Mouse (Mus musculus) CH12.LX (cell line): ENCODE data around the gene Ebf1. TPM values are rescaled to one million over a fixed set of nuclear protein-coding genes. Genes with fewer than 3 reads are reported as not detected.

ENCODE experiments used
- DNase-seq: peaks from one replicate; pipeline ENCODE4 v3.0.0-alpha.2; 2013; ENCODE audit errors: extremely low read depth
- H3K27ac ChIP-seq: 2 replicates; pipeline ENCODE4 v1.5.1; 2012; ENCODE audit warnings: low read depth, mild to moderate bottlenecking, control low read depth, moderate library complexity; ENCODE audit not compliant: insufficient read depth
- H3K27me3 ChIP-seq: replicated peaks from 2 replicates; pipeline ENCODE3; 2012; ENCODE audit warnings: inconsistent platforms
- H3K36me3 ChIP-seq, 2 experiments: replicated peaks in 1 of 2; 2 replicates each; pipeline versions ENCODE3 to v1.6.1; 2012; ENCODE audit warnings: inconsistent platforms in 1 of 2, low read length in 1 of 2, mild to moderate bottlenecking in 1 of 2, mixed read lengths in 1 of 2, moderate library complexity in 1 of 2; ENCODE audit not compliant: control insufficient read depth in 1 of 2, insufficient read depth in 1 of 2
- H3K4me1 ChIP-seq, 2 experiments: 2 replicates each; pipeline ENCODE4 v1.6.1; 2012; ENCODE audit warnings: inconsistent platforms in 1 of 2, moderate library complexity in 1 of 2; ENCODE audit not compliant: insufficient read depth in 2 of 2, control insufficient read depth in 1 of 2
- H3K4me2 ChIP-seq: 2 replicates; pipeline ENCODE4 v1.6.1; 2012; ENCODE audit warnings: low read depth, mild to moderate bottlenecking, control low read depth; ENCODE audit not compliant: poor library complexity, insufficient read depth, severe bottlenecking
- H3K4me3 ChIP-seq, 3 experiments: fragments of 150-350 bp in 1 of 3; sonication (generic) in 1 of 3; replicated peaks in 1 of 3; 2 replicates each; pipeline versions ENCODE3 to v1.5.1; 2011 to 2012; ENCODE audit warnings: low read depth in 2 of 3, low read length in 2 of 3, mild to moderate bottlenecking in 2 of 3, moderate library complexity in 2 of 3, control low read depth in 1 of 3, improper control_type of control experiment in 1 of 3, inconsistent platforms in 1 of 3, mixed read lengths in 1 of 3; ENCODE audit not compliant: poor library complexity in 1 of 3
- H3K79me2 ChIP-seq: replicated peaks from 2 replicates; pipeline ENCODE4 v1.6.1; 2012; ENCODE audit warnings: mild to moderate bottlenecking, moderate library complexity; ENCODE audit not compliant: control insufficient read depth, poor library complexity, insufficient read depth, severe bottlenecking; ENCODE audit errors: extremely low read depth
- H3K9ac ChIP-seq: 2 replicates; pipeline ENCODE4 v1.6.1; 2012; ENCODE audit warnings: low read depth, mild to moderate bottlenecking, control low read depth, moderate library complexity; ENCODE audit not compliant: insufficient read depth
- H3K9me3 ChIP-seq: replicated peaks from 2 replicates; pipeline ENCODE3; 2012; ENCODE audit warnings: low read length, inconsistent platforms, mixed read lengths
- BHLHE40 ChIP-seq: IDR thresholded peaks from 2 replicates; pipeline ENCODE4 v1.6.1; 2011; ENCODE audit warnings: mild to moderate bottlenecking, low read depth, low read length, improper control_type of control experiment
- CHD2 ChIP-seq: IDR thresholded peaks from 2 replicates; pipeline ENCODE4 v1.6.1; 2011; ENCODE audit warnings: low read length, improper control_type of control experiment
- CTCF ChIP-seq, 2 experiments: IDR thresholded peaks in 1 of 2; conservative IDR thresholded peaks in 1 of 2; 2 replicates each; pipeline ENCODE4 v1.5.1; 2011 to 2012; ENCODE audit warnings: low read depth in 2 of 2, low read length in 2 of 2, improper control_type of control experiment in 1 of 2, inconsistent platforms in 1 of 2, mild to moderate bottlenecking in 1 of 2, moderate library complexity in 1 of 2
- E2F4 ChIP-seq: IDR thresholded peaks from 2 replicates; pipeline ENCODE4 v1.6.1; 2011; ENCODE audit warnings: low read depth, low read length, improper control_type of control experiment; ENCODE audit not compliant: insufficient replicate concordance
- ELF1 ChIP-seq: IDR thresholded peaks from 2 replicates; pipeline ENCODE4 v1.6.1; 2014; ENCODE audit warnings: low read depth, mild to moderate bottlenecking, inconsistent platforms, low read length, improper control_type of control experiment
- EP300 ChIP-seq: IDR thresholded peaks from 2 replicates; pipeline ENCODE4 v1.6.1; 2011; ENCODE audit warnings: low read length, improper control_type of control experiment
- ETS1 ChIP-seq: conservative IDR thresholded peaks from 2 replicates; pipeline ENCODE4 v1.6.1; 2012; ENCODE audit warnings: low read depth, mild to moderate bottlenecking, inconsistent platforms, low read length, improper control_type of control experiment, moderate library complexity
- HCFC1 ChIP-seq: IDR thresholded peaks from 2 replicates; pipeline ENCODE4 v1.6.1; 2012; ENCODE audit warnings: low read depth, mild to moderate bottlenecking, inconsistent platforms, low read length, improper control_type of control experiment
- IRF4 ChIP-seq: IDR thresholded peaks from 2 replicates; pipeline ENCODE4 v1.6.1; 2014; ENCODE audit warnings: low read depth, mild to moderate bottlenecking, inconsistent platforms, low read length, improper control_type of control experiment
- JUN ChIP-seq: IDR thresholded peaks from 2 replicates; pipeline ENCODE4 v1.6.1; 2011; ENCODE audit warnings: low read depth, mild to moderate bottlenecking, low read length, improper control_type of control experiment, moderate library complexity; ENCODE audit not compliant: insufficient read depth
- KAT2A ChIP-seq: IDR thresholded peaks from 2 replicates; pipeline ENCODE4 v1.6.1; 2012; ENCODE audit warnings: low read length, improper control_type of control experiment, inconsistent platforms; ENCODE audit not compliant: insufficient replicate concordance
- MAX ChIP-seq: IDR thresholded peaks from 2 replicates; pipeline ENCODE4 v1.6.1; 2011; ENCODE audit warnings: low read length, improper control_type of control experiment
- MAZ ChIP-seq: IDR thresholded peaks from 2 replicates; pipeline ENCODE4 v1.6.1; 2012; ENCODE audit warnings: low read depth, mild to moderate bottlenecking, inconsistent platforms, low read length, improper control_type of control experiment, moderate library complexity
- MEF2A ChIP-seq: IDR thresholded peaks from 2 replicates; pipeline ENCODE4 v1.6.1; 2014; ENCODE audit warnings: low read depth, mild to moderate bottlenecking, inconsistent platforms, low read length, improper control_type of control experiment, borderline replicate concordance
- MXI1 ChIP-seq: IDR thresholded peaks from 2 replicates; pipeline ENCODE4 v1.6.1; 2011; ENCODE audit warnings: mild to moderate bottlenecking, low read depth, low read length, improper control_type of control experiment
- MYC ChIP-seq: IDR thresholded peaks from 2 replicates; pipeline ENCODE4 v1.6.1; 2011; ENCODE audit warnings: low read depth, mild to moderate bottlenecking, improper control_type of control experiment, low read length
- NELFE ChIP-seq: IDR thresholded peaks from 2 replicates; pipeline ENCODE4 v1.6.1; 2011; ENCODE audit warnings: low read depth, low read length, improper control_type of control experiment
- NRF1 ChIP-seq: IDR thresholded peaks from 2 replicates; pipeline ENCODE4 v1.6.1; 2014; ENCODE audit warnings: low read depth, mild to moderate bottlenecking, inconsistent platforms, low read length, improper control_type of control experiment, moderate library complexity
- RCOR1 ChIP-seq: conservative IDR thresholded peaks from 2 replicates; pipeline ENCODE4 v1.6.1; 2012; ENCODE audit warnings: low read depth, mild to moderate bottlenecking, inconsistent platforms, low read length, improper control_type of control experiment
- SIN3A ChIP-seq: IDR thresholded peaks from 2 replicates; pipeline ENCODE4 v1.6.1; 2012; ENCODE audit warnings: low read length, improper control_type of control experiment, inconsistent platforms
- SMC3 ChIP-seq: IDR thresholded peaks from 2 replicates; pipeline ENCODE4 v1.6.1; 2011; ENCODE audit warnings: low read depth, low read length, improper control_type of control experiment
- TCF12 ChIP-seq: IDR thresholded peaks from 2 replicates; pipeline ENCODE4 v1.6.1; 2014; ENCODE audit warnings: low read depth, mild to moderate bottlenecking, inconsistent platforms, low read length, improper control_type of control experiment
- UBTF ChIP-seq: IDR thresholded peaks from 2 replicates; pipeline ENCODE4 v1.6.1; 2012; ENCODE audit warnings: low read depth, mild to moderate bottlenecking, inconsistent platforms, low read length, improper control_type of control experiment, moderate library complexity
- USF1 ChIP-seq: IDR thresholded peaks from 2 replicates; pipeline ENCODE4 v1.6.1; 2014; ENCODE audit warnings: low read depth, mild to moderate bottlenecking, inconsistent platforms, low read length, improper control_type of control experiment
- USF2 ChIP-seq: conservative IDR thresholded peaks from 2 replicates; pipeline ENCODE4 v1.6.1; 2011; ENCODE audit warnings: low read depth, low read length, improper control_type of control experiment
- ZKSCAN1 ChIP-seq: IDR thresholded peaks from 2 replicates; pipeline ENCODE4 v1.6.1; 2012; ENCODE audit warnings: low read depth, inconsistent platforms, low read length, improper control_type of control experiment, borderline replicate concordance
- ZNF384 ChIP-seq: IDR thresholded peaks from 2 replicates; pipeline ENCODE4 v1.6.1; 2012; ENCODE audit warnings: low read depth, low read length, improper control_type of control experiment, inconsistent platforms
- dilution Hi-C: fragments of 300-500 bp; cut with MboI; formaldehyde crosslinking; loops from 2 replicates; pipeline ENCODE4 v1.14.3; 2020; ENCODE audit warnings: low sequenced_read_pairs; ENCODE audit not compliant: extremely low pct_unique_long_range_greater_than_20kb, extremely low pct_ligation_motif_present
- in situ Hi-C: fragments of 300-500 bp; cut with MboI; formaldehyde crosslinking; loops from 3 replicates; pipeline ENCODE4 v1.14.3; 2019; ENCODE audit warnings: low sequenced_read_pairs, low pct_ligation_motif_present, low pct_unique_long_range_greater_than_20kb, mixed read lengths
- polyA plus RNA-seq: library from polyadenylated mRNA; unstranded; fragments of >175 nt; gene quantifications from 2 replicates; pipeline ENCODE4 v1.2.1, GENCODE M21; 2012; ENCODE audit warnings: low read depth; ENCODE audit not compliant: insufficient read length
- total RNA-seq, 2 experiments: library from RNA; depleted of rRNA; stranded (reverse); fragments of 300-350 nt in 1 of 2; fragments of >200 nt in 1 of 2; gene quantifications; 2 replicates each; pipeline ENCODE4 v1.2.3; 2012 to 2014

Ebf1 gene
- total and polyA plus RNA-seq, 3 experiments, result 37.8 to 60.7 (median 42.8) TPM

GRCm38 (mm10) chr11:44622023-44622731 lies 5.1 kb downstream of the Ebf1 start:
- peak; percentile 66 for DNase-seq
- Histone ChIP-seq H3K27me3 (no peaks in the 10 kb centered on the region), H3K4me2 (peak overlapping the region; percentile 78)
- TF ChIP-seq SMC3, result 0 out of 2 replicates have a peak, but pooled peaks have one; percentile 1
- 0 out of 2 replicates have a peak, but pooled peaks have one; percentile 31 for TF ChIP-seq EP300
- no peak for TF ChIP-seq BHLHE40
- TF ChIP-seq SIN3A, result peak; percentile 80
- TF ChIP-seq MAX, result no peak
- TF ChIP-seq UBTF, result no peak
- TF ChIP-seq ETS1, result 0 out of 2 replicates have a peak, but pooled peaks have one; percentile 12
- no peak for TF ChIP-seq ELF1
- TF ChIP-seq NELFE, result 0 out of 2 replicates have a peak, but pooled peaks have one; percentile 22
- peak; percentile 61; the same call in 1 of the 2 replicates for TF ChIP-seq MXI1
- TF ChIP-seq JUN, result no peak
- peak; percentile 59 for TF ChIP-seq HCFC1
- peak; percentile 77; the same call in 1 of the 2 replicates for TF ChIP-seq MAZ
- TF ChIP-seq KAT2A, result 0 out of 2 replicates have a peak, but pooled peaks have one; percentile 23
- no peak; the same call in 1 of the 2 replicates for TF ChIP-seq MYC
- TF ChIP-seq RCOR1, result peak; percentile 9
- peak; percentile 15; the same call in 1 of the 2 replicates for TF ChIP-seq ZNF384
- TF ChIP-seq IRF4, result peak; percentile 35
- TF ChIP-seq, all 38 proteins: peak for 12
- Histone ChIP-seq H3K4me1 (peaks cover 0 to 35% of the 10 kb centered on the region in 2 experiments; a peak in 2 of 4 replicates), H3K79me2 (peaks cover 60% of the 10 kb centered on the region), H3K27ac (peak overlapping the region; percentile 54), H3K4me3 (peak overlapping the region; percentile 36 to 86 (median 67)), H3K36me3 (peaks cover 0 to 22% of the 10 kb centered on the region in 2 experiments), H3K9me3 (no peaks in the 10 kb centered on the region), H3K9ac (peak overlapping the region; percentile 70)
- in situ Hi-C loops, result no loop called here
- dilution Hi-C loops, result no loop called here

GRCm38 (mm10) chr11:44624564-44624963 lies 7.4 kb downstream of the Ebf1 start:
- Histone ChIP-seq H3K4me2 (peak overlapping the region; percentile 80), H3K27me3 (no peaks in the 10 kb centered on the region), H3K9ac (peak overlapping the region; percentile 70), H3K4me3 (peak overlapping the region in 1 of 3 experiments; percentile 14), H3K4me1 (peaks cover 2 to 59% of the 10 kb centered on the region in 2 experiments; a peak in 2 of 4 replicates), H3K27ac (peak overlapping the region; percentile 39; the same call in 1 of the 2 replicates), H3K36me3 (peaks cover 12 to 44% of the 10 kb centered on the region in 2 experiments), H3K79me2 (peaks cover 68% of the 10 kb centered on the region), H3K9me3 (no peaks in the 10 kb centered on the region)
- peak; percentile 94 for DNase-seq
- dilution Hi-C loops (no loop called here), in situ Hi-C loops (no loop called here)
- no peak for TF ChIP-seq E2F4
- TF ChIP-seq NRF1, result 0 out of 2 replicates have a peak, but pooled peaks have one; percentile 29
- peak; percentile 47 for TF ChIP-seq USF1
- 0 out of 2 replicates have a peak, but pooled peaks have one; percentile 5 for TF ChIP-seq ZNF384
- TF ChIP-seq HCFC1, result 0 out of 2 replicates have a peak, but pooled peaks have one; percentile 18
- TF ChIP-seq KAT2A, result no peak
- TF ChIP-seq NELFE, result 0 out of 2 replicates have a peak, but pooled peaks have one; percentile 6
- peak; percentile 94 for TF ChIP-seq MYC
- TF ChIP-seq TCF12, result peak; percentile 86
- no peak for TF ChIP-seq ZKSCAN1
- TF ChIP-seq IRF4, result peak; percentile 73
- no peak; the same call in 1 of the 2 replicates for TF ChIP-seq MEF2A
- no peak for TF ChIP-seq RCOR1
- peak; percentile 94 for TF ChIP-seq MXI1
- TF ChIP-seq CTCF (conservative IDR thresholded peaks at IDR 0.05 in 1 of 2, IDR thresholded peaks at IDR 0.05 in 1 of 2; ENCODE audit: low read depth in 2 of 2, low read length in 2 of 2), result no peak
- TF ChIP-seq ETS1, result peak; percentile 99
- peak; percentile 97 for TF ChIP-seq MAX
- no peak for TF ChIP-seq CHD2
- TF ChIP-seq USF2, result peak; percentile 50
- TF ChIP-seq UBTF, result 0 out of 2 replicates have a peak, but pooled peaks have one; percentile 28
